Comparison of ENCODE assay signal across 8 mouse cellular contexts in genomic region chr11:46054911-46055895, GRCm38 (mm10). TPM values are rescaled to one million over a fixed set of nuclear protein-coding genes. Genes with fewer than 3 reads are reported as not detected.
A peak's percentile ranks its signal among the peaks of the same experiment; 100 is the strongest.
DNase-seq lines count a peak whose midpoint lies in the region; ATAC-seq and TF ChIP-seq lines count a peak whose summit lies in the region.

No protein-coding gene starts in this region.

- no peak for DNase-seq in heart, embryonic 10.5 days (ENCODE audit: low spot score)
- no peak for DNase-seq in heart, adult 8-10 months (ENCODE audit: low spot score)
- no peak for DNase-seq in hindbrain, embryonic 11.5 days (ENCODE audit: low spot score)
- no peak for DNase-seq in midbrain, embryonic 14.5 days
- no peak for DNase-seq in thymus, adult 18-20 months
- DNase-seq in urinary bladder, adult 2 months (ENCODE audit: low spot score) = no peak
- no peak for DNase-seq in thymus, postnatal 36 days

- no peak for TF ChIP-seq CTCF in bone marrow, adult 2 months (IDR thresholded peaks at IDR 0.05; ENCODE audit: control insufficient read depth, insufficient read depth, low read length)

- no peak for TF ChIP-seq POLR2A in bone marrow, adult 2 months (IDR thresholded peaks at IDR 0.05; ENCODE audit: borderline replicate concordance, control insufficient read depth, low read depth, low read length)

- H3K9me3 ChIP-seq in heart, embryonic 10.5 days = no peaks in the 10 kb centered on the region
- no peaks in the 10 kb centered on the region for H3K9me3 ChIP-seq in hindbrain, embryonic 11.5 days (ENCODE audit: control insufficient read depth, low read length)
- no peaks in the 10 kb centered on the region for H3K9me3 ChIP-seq in midbrain, embryonic 14.5 days (ENCODE audit: control insufficient read depth, low read length)

- peak overlapping the region; percentile 94 for H3K27ac ChIP-seq in heart, embryonic 10.5 days
- H3K27ac ChIP-seq in bone marrow, adult 2 months (ENCODE audit: control insufficient read depth, insufficient read depth, low read depth, low read length, poor library complexity) = peak overlapping the region; percentile 82; the same call in 1 of the 2 replicates
- peak overlapping the region; percentile 88; the same call in 1 of the 2 replicates for H3K27ac ChIP-seq in hindbrain, embryonic 11.5 days (ENCODE audit: low read depth, low read length)
- peak overlapping the region; percentile 86 for H3K27ac ChIP-seq in midbrain, embryonic 14.5 days (replicated peaks; ENCODE audit: low read depth, low read length)

- H3K4me3 ChIP-seq in heart, embryonic 10.5 days = peak overlapping the region; percentile 78
- peak overlapping the region; percentile 83 for H3K4me3 ChIP-seq in bone marrow, adult 2 months (replicated peaks; ENCODE audit: control insufficient read depth, low read depth, low read length)
- H3K4me3 ChIP-seq in hindbrain, embryonic 11.5 days (ENCODE audit: low read depth, low read length) = peak overlapping the region; percentile 66
- H3K4me3 ChIP-seq in midbrain, embryonic 14.5 days (replicated peaks; ENCODE audit: low read depth, low read length) = peak overlapping the region; percentile 51

- peak; percentile 55 for ATAC-seq in hindbrain, embryonic 11.5 days (ENCODE audit: low FRiP score)
- peak; percentile 59 for ATAC-seq in midbrain, embryonic 14.5 days (ENCODE audit: low FRiP score, low TSS enrichment)

- peak overlapping the region; percentile 82 for H3K9ac ChIP-seq in hindbrain, embryonic 11.5 days (ENCODE audit: low read depth, low read length)
- peak overlapping the region; percentile 85 for H3K9ac ChIP-seq in midbrain, embryonic 14.5 days (replicated peaks; ENCODE audit: low read length)

- H3K4me2 ChIP-seq in hindbrain, embryonic 11.5 days (replicated peaks; ENCODE audit: low read depth, low read length) = peak overlapping the region; percentile 67
- peak overlapping the region; percentile 73 for H3K4me2 ChIP-seq in midbrain, embryonic 14.5 days (ENCODE audit: low read length)

- H3K36me3 ChIP-seq in heart, embryonic 10.5 days = peaks cover under 1% of the 10 kb centered on the region; the same call in 1 of the 2 replicates
- H3K36me3 ChIP-seq in hindbrain, embryonic 11.5 days (ENCODE audit: control insufficient read depth, insufficient read depth, low read length) = no peaks in the 10 kb centered on the region
- no peaks in the 10 kb centered on the region for H3K36me3 ChIP-seq in midbrain, embryonic 14.5 days (ENCODE audit: control insufficient read depth, insufficient read depth, low read length)

- 11% methylated on average over 13 of the region's 13 CpGs for WGBS in heart, embryonic 10.5 days
- 50% methylated on average over 13 of the region's 13 CpGs for WGBS in bone marrow, adult 2 months
- 24% methylated on average over 13 of the region's 13 CpGs for WGBS in hindbrain, embryonic 11.5 days
- 26% methylated on average over 13 of the region's 13 CpGs for WGBS in midbrain, embryonic 14.5 days

- peaks cover 21% of the 10 kb centered on the region for H3K4me1 ChIP-seq in heart, embryonic 10.5 days
- H3K4me1 ChIP-seq in bone marrow, adult 2 months (ENCODE audit: control insufficient read depth, insufficient read depth, low read length) = no peaks in the 10 kb centered on the region; the same call in 1 of the 2 replicates
- no peaks in the 10 kb centered on the region for H3K4me1 ChIP-seq in hindbrain, embryonic 11.5 days (replicated peaks; ENCODE audit: control insufficient read depth, insufficient read depth, low read length)
- peaks cover 11% of the 10 kb centered on the region; the same call in 1 of the 2 replicates for H3K4me1 ChIP-seq in midbrain, embryonic 14.5 days (ENCODE audit: control insufficient read depth, insufficient read depth, low read length)

- H3K27me3 ChIP-seq in heart, embryonic 10.5 days (ENCODE audit: insufficient read depth, poor library complexity, severe bottlenecking) = no peaks in the 10 kb centered on the region
- no peaks in the 10 kb centered on the region for H3K27me3 ChIP-seq in hindbrain, embryonic 11.5 days (ENCODE audit: control insufficient read depth, insufficient read depth, low read length)
- no peaks in the 10 kb centered on the region for H3K27me3 ChIP-seq in midbrain, embryonic 14.5 days (ENCODE audit: control insufficient read depth, insufficient read depth, low read length)

RNA-seq across cellular contexts. Expression of gene Adam19, which starts 0.6 kb away (rescaled TPM):
- polyA plus RNA-seq in heart, embryonic 10.5 days (2016; fragmentation: Nextera tagmentation; extraction: Ambion mirVana) = 24.2 and 32.9 TPM in 2 replicates
- total RNA-seq in heart, adult 8-10 months (2022) = 10 to 100 TPM; 17.7 to 42.4 (median 24.0) TPM
- 6.1 and 17.6 TPM in 2 replicates for polyA plus RNA-seq in bone marrow, adult 2 months (2011; ENCODE audit: insufficient read depth, insufficient read length, low replicate concordance, missing spikeins)
- 9.4 and 9.6 TPM in 2 replicates for polyA plus RNA-seq in hindbrain, embryonic 11.5 days (2014; fragmentation: Nextera tagmentation; extraction: Ambion mirVana)
- polyA plus RNA-seq in midbrain, embryonic 14.5 days (2014; fragmentation: Nextera tagmentation; extraction: Ambion mirVana) = 7.0 and 8.3 TPM in 2 replicates
- polyA plus RNA-seq in urinary bladder, adult 2 months (2012; rRNA removed) = 16.5 and 18.0 TPM in 2 replicates

RNA-seq across cellular contexts. Expression of gene Gm12166, which starts 3.1 kb away (rescaled TPM):
- 4.3 and 4.5 TPM in 2 replicates for polyA plus RNA-seq in heart, embryonic 10.5 days (2016; fragmentation: Nextera tagmentation; extraction: Ambion mirVana)
- 1 to 10 TPM in 2 of 4 experiments, under 1 TPM in 2; 0.43 to 1.3 (median 0.96) TPM for total RNA-seq in heart, adult 8-10 months (2022)
- polyA plus RNA-seq in bone marrow, adult 2 months (2011; ENCODE audit: insufficient read depth, insufficient read length, low replicate concordance, missing spikeins) = 11.6 and 31.7 TPM in 2 replicates
- polyA plus RNA-seq in hindbrain, embryonic 11.5 days (2014; fragmentation: Nextera tagmentation; extraction: Ambion mirVana) = 2.7 and 4.1 TPM in 2 replicates
- polyA plus RNA-seq in midbrain, embryonic 14.5 days (2014; fragmentation: Nextera tagmentation; extraction: Ambion mirVana) = 5.6 and 6.0 TPM in 2 replicates
- polyA plus RNA-seq in urinary bladder, adult 2 months (2012; rRNA removed) = 9.3 and 10.6 TPM in 2 replicates
